Mouse (Mus musculus): ENCODE measurements around the gene Mical3. TPM values are rescaled to one million over a fixed set of nuclear protein-coding genes. Genes with fewer than 3 reads are reported as not detected.

Gene Mical3
- total RNA-seq, 1 experiment from 2014 or later = 56.9 TPM

DNA sequence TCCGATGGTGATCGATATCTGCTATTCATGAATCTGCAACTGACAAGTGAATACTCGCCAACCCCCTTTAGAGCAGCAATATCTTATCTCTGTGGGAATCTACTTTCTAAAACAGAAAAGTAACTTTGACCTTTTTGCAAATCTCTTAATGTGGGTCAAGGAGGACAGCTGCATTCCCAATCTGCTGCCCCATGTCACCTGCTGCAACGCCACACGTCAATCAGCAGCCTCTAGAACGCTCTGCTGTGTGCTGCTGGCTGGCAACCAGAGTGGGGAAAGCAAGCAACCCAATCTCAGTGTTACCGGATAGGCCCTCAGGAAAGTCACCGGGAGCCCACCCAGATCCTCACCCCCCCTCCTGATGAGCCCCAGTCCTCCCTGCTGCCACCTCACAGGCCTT, 79.4 kb downstream of the Mical3 start:
- DNase-seq = no peak

DNA sequence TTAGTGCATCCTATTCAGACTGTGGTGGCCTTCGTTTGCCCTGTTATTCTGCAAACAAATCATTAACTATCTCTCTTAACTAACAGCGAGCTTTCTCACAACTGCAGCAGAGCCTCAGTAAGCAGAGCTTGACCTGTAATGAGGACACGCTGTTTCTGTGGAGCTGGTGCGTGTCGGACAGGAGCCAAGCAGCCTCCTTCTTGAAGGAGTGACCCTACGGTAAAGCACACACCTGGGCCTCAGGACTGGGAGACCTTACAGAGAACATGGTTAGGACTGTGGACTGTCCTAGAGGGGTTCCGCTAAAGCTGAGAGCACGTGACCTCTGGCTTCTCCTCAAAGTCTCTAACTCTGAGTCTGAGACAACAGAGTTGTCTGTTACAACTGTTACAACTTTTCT, 82.1 kb downstream of the Mical3 start:
- DNase-seq = no peak

DNA sequence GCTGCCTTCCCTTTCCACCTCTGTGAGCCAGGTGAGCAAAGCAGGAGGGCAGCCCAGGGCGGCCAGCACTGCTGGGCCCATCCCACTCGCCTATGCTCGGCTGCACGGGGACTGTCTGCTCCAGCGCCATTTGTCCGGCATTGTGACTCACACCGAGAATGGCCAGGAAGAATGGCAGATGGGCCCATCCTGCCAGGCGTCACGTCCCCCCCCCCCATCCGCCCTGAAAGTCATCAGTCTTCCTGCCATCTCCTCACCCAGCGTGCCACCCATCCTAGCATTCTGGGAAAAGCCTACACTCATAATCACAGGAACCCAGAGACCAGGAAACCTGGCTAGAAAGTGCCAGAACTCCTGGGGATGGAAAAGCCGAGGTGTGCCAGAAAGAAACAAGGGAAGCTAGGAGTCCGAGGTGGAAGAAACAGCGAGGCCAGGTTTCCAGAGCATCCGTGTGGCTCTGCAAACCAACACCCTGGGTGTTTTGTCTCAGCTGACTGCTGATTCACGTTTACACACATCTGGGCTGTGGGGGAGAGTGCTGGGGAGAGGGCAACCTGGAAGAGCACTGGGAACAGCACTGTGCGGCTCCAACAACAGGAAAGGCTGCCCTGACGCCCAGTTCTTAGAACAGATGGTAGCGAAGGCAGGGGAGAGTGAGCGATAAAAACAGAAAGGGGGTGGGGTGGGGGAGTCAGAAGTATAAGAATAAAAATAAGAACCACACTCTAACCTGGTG, 85.3 kb downstream of the Mical3 start:
- DNase-seq = peak; percentile 47

DNA sequence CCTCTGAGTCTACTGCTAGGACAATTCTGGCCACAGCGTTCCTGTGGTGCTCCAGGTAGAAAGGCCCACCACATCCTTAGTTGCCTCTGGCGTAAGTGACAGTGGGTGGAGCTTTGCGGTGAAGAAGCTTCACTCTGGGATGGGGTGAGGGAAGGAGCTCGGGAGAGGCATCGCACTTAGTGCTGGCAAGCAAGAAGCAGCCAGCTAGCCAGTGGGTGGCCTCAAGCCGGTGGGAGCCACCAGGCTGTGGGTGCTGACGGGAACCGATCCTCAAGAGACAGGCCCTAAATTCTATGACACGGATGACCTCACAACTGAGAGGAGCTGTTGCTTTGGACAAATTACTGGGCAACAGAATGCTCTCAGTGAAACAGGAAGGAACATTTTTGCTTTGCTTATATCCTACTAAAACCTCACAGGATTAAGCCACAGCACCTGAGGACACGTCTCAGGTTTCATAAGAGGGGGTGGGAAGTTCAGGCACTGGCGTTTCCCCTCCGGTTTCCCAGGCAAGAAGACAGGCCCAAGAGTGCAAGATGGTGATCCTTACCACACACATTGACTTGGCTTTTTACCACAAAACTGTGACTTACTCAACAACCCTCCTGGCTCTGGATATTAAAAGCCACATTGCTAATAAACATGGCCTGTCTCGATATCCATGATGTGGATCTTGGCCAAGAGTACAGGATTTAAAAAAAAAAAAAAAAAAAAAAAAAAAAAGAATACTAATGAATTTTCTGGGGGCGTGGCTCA, 87.2 kb downstream of the Mical3 start:
- DNase-seq = no peak

DNA sequence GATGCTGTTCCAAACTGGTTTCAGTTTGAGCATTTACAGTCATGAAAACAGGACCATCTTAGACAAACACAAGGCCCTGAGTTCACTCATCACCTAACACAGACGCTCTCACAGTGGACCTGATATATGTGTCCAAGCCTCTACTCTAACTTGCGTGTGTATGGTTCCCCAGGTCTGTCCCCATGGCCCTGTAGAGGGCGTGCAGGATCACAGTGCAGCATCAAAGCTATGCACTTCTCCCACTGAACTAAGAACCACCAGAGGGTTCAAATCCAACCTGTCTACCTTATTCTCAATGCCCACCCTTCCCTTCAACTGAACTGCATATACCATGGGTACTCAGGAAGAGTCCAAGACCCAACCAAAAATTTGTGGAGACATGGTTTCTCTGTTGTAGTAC, 91.1 kb downstream of the Mical3 start:
- no peak for DNase-seq

DNA sequence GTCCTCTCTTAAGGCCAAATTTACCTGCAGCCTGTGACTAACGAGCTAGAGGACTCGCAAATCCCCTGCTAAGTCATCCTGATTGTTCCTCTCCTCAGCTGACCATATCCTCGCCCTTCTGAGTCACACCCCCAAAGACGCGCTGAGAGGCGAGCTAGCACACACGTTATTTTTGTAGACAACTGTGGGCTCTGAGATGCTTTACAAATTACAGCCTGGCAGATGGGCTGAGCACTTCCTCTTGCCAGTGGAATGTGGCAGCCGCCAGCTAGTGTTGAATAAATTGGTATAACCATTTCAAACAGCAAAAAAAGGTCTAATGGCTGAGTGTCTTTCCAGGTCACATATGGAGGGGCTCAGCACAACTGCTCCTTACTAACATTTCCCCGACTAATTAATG, 91.5 kb downstream of the Mical3 start:
- no peak for DNase-seq

DNA sequence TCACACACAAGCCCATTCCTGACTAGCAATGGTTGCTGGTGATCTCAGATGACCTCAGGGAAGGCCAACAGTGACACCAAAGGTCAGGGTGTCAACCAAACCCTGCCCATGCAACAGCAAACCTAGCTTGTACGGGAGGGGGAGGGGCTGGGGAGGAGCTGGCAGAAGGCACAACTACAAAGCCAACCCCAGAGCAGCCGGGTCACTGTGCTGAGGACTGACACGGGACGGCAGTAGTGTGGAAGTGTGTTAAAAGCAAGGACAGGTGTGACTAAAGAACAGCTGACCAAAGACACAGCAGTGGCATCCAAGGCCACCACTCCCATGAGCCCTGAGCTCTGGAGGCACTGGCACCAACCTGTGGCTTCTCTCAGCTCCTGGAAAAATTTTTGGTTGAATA, 93.7 kb downstream of the Mical3 start:
- DNase-seq = peak; percentile 61

DNA sequence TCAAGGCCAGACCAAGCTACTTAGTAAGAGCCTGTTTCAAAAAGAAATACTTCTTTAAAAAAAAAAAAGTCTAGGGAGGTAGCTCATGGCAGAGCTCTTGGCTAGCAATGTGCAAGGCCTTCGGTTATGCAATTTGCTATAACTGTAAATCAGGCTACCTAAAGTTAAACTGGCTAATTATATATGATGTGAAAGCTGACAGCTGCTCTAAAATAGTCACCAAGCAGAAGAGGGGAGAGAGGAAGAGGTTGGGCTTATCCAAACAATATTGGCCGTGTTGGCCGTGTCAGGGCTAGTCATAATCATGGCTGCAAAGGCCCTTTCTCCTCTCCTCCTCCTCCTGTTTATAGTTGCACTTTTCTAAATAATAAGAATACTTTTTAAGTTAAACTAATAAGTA, 94.9 kb downstream of the Mical3 start:
- DNase-seq = no peak

DNA sequence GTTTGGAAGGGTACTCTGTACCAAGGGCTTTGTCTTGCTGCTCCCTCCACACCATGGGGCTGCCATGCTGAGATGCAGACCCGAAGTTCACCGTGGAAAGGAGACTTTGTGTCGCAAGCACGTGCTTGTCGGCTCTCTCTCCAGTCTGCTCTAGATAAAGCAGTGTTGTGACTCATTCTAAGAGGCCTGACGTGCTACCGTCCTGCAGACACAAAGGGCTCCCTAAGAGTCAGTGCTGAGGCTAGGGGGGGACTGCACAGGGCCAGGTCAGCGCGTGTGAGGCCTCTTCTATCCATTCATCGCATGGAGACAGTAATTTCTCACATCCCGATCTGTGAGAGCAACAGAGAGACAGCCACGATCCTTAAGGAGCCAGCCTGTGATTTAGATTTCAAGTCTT, 95.5 kb downstream of the Mical3 start:
- peak; percentile 45 for DNase-seq

DNA sequence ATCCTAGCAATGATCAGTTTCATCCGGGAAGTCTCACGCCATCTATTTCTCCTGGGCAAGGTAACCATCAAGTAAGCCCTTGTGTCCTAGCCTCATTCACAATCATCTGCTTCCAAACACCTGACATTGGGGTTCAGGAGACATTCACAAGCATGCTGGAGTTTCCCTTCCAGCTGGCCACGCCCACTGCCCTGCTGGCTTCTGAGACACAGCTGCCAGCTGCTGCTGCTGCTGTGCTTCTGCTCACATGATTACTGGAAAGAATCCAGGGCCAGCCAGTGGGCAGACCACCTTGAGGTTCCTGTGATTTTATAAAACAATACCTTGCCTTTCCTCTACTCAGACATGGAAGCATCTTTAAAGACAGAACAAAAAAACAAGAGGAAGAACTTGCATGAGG, 97.5 kb downstream of the Mical3 start:
- no peak for DNase-seq

DNA sequence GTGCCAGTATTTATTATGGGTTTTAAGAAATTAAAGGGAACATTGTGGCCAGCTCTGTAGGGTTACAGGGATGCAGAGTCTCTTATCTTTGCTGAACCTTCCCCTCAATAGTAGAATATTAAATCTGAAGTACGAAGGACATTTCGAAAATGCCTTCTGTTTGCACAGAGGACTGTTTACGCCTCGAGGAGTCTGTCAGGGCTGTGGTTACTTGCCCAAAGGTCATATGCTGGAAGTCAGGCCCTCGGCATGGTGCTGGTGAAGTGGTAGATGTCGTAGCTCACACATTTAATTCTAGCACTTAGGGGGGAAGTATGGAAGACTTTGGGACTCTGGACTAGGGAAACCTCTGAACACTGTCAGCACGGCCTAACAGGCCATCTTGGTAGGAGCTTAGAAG, 99.4 kb downstream of the Mical3 start:
- no peak for DNase-seq

DNA sequence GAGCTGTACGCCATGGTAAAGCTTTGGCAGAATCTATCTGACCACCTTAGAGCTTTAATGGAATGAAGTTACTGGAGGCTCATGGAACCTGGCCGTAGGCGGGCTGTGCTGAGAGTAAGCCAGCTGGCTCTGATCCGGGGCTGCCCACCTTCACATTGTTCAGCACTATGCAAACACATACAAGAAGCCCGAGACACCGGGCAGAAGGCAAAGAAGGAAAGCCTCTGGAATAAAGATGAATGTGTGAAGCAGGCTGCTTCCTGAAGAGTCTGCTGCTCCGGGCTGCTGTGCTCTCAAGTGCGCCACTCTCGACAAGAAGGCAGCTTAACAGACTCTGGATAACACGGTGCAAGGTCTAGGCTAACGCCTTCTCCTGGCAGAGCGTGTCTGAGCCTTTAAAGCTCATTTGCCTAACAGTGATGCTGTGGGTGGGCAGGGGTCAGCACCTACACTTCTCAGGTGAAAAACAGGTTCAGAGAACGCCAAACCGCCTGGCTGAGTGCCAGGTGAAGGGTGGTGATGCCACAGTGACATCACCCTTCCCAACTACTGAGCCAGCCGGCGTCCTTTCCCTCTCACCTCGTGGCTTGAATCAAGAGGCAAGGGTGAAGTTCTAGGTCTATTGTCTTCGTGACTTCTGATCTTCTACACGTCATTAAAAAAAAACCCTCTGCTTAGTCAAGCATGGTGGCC, 100.8 kb downstream of the Mical3 start:
- no peak for DNase-seq

DNA sequence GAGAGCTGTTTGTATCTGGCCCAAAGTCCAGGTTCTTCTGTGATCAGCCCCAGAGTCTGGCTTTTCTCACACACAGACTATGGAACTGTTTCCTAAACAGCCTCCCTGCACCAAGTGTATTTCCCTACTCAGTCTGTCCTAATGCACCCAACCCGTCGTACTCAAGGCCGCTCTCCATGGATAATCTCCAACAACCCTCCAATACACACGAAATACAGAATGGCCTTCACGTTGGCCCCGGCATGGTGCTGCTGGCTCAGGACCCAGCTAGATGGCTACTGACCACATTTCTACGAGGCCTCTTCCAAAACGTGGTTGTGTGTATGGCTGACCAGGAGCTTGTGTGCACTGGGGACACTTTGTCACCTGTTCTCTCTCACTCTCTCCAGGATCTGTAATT, 102.3 kb downstream of the Mical3 start:
- peak; percentile 46 for DNase-seq

DNA sequence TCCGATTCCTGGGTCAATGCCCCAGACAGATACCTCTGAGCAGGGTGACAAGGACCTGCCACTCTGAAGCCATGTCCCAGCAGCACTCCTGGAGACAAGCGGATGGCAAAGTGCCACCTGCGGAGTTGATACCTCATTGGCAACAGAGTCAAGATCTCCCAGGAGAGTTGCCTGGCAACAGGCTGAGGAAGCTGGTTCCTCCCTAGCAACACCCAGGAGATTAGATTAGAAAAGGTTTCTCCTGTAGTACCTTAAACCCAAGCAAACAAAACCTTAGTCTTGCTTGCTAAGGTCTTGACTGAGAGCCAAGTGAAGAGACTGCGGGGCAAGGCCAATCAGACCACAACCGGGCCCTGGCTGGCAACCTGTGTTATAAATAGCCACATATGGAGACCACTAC, 103.5 kb downstream of the Mical3 start:
- peak; percentile 66 for DNase-seq

DNA sequence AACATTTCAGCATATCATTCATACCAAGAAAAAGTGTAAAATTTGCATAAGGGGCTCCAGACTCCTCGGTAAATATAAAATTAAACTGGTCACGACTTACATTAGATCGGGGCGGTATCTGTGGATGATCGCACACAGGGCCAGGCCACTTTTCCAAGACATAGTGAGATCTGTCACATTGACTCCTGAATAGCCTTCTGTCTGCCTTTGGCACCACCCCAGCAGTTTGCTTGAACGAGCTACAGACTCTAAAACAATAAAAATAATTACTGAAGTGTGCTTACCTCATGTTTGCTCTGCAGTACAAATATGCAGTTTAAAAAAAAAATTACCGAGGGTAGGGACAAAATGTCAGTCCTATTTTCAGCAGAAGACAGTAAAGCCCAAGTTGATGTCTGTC, 103.9 kb downstream of the Mical3 start:
- DNase-seq = no peak

DNA sequence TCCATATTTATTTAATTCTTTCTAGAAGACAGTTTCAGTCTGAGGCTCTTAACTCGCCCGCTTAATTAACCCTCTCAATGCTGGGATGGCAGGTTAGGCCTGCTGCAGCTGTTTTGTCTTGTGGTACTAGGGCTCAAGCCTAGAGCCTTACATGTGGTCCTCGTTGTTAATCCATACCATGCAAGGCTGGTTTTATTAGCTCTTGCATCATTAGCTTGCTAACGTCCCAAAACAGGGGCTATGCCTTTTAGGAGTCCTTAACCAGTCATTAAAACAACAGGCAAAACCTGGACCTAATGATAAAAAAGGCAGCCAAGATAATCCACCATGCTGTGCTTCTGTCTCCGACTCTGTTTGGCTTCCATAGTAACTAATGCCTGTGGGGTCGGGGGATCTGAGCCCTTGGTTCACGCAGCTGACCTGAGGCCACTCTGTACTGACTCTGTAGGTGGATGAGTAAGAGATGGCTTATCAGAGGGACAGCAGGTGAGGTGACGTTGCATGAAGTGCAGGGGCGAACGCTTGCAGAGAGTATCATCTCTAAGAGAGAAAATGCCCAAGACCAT, 104.7 kb downstream of the Mical3 start:
- DNase-seq = no peak

DNA sequence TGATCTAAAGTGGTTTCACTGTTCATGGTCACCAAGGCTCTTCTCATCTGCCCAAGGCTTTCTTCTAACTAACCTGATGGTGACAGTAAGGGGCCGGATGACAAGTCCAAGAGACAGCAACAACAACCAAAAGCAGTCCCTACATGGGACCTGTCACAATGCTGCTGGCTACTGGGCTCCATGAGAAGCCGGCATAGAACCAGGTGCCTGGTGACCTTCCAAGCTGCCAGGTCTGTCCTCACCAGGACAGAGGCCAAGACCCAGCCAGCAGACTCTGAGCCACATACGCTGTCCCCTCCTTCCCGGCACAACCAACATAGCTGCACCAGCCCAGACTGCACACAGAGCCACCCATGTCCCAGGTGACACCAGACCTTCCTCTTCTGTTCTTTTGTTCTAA, 112.7 kb downstream of the Mical3 start:
- DNase-seq = peak; percentile 45

DNA sequence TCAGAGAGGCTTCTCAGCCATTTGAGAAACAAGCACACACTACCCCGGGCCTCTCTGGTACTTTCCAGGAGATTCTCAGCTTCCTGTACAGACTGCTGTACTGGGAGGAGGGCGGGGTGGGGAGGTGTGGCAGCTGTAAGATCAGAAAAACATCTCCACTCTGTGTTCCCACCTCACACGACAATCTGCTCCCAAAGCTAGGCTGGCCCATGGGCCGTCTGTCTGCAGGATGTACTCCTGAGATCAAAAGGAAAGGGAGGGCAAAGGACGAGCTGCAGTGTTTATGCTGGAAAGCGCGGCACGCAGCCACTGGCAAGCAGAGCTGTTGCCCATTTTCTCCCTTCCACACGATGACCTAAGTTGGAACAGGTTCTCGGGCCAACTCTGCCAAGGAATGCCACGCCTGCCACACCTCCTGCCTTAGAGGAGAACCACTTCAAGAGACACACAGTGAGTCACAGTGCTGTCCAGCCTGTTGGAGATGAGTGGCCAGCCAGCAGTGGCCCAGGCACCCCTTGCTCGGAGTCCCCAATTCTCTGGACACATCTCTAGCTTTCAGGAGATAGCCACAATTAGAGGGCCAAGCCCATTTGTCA, 113.3 kb downstream of the Mical3 start:
- peak; percentile 77 for DNase-seq

DNA sequence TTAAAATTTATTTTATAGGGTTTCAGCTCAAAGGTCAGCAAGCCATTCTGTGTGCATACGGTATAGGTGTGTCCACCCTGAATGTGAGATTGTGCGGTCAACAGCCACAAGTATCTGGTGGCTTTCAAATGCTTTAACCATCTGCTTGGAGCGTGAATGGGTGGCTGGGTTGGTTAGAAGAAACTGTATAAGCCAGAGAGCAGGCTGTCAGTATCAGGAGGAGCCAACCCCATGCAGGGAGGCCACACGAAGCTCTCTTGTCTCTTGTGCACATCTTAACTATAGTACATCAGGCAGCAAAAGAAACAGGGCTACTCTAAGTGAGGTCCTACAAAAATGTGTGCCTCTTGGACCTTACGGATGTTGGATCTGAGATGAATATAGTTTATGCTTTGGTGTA, 114.7 kb downstream of the Mical3 start:
- no peak for DNase-seq

DNA sequence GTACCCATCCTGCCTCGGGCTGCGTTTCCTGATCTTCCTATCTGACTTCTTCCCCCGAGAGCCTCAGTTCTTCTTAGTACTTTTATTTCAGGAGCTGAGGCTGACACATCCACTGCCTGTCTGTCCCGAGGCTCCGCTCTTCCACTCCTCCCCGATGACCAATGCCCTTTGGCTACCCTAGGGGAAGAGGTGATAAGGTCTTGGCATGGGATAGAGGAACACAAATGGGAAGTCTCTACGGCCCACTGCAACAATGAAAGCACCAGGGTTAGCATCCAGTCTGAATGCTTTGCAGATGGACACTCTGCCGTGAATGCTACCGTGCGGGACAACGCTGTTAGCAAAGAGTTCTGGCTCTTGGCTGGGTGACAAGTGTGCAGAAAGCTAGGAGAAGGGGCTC, 116.5 kb downstream of the Mical3 start:
- DNase-seq = no peak

DNA sequence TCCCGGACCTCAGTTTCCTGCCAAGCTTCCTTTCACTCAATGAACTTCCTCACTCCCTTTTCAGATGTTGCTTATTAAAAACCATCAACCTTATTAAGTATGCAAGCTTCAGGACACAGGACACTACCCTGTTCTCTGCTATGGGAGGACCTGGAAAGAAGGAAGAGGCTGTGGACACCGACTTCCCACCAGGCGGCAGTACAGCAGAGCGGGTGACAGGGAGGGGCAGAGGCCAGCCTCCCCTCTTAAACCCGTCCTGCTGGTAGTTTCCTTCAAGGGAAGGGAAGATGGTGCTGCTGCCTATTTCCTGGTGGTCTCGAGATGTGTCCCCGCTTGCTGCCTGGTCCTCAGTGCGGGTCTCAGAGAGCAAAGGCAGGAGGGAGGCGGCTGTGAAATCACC, 117.0 kb downstream of the Mical3 start:
- peak; percentile 75 for DNase-seq

DNA sequence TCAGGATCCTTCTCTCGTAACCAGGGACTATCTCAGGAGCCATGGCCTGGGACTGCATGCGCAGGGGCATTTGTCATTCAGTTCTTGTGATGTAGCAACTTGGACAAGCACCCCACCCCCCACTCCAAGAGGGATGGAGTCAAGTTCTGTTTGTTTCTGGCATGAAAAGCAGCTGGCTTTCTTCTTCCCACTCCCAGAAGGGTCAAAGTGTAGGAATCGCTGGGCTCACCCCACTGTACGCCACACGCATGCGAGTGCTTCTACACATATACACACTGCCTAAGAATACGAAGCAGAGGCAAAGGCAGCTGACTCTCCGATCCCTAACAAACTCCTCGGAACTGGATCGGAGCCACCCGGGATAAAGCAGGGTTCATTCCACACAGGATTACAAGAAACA, 119.1 kb downstream of the Mical3 start:
- no peak for DNase-seq

DNA sequence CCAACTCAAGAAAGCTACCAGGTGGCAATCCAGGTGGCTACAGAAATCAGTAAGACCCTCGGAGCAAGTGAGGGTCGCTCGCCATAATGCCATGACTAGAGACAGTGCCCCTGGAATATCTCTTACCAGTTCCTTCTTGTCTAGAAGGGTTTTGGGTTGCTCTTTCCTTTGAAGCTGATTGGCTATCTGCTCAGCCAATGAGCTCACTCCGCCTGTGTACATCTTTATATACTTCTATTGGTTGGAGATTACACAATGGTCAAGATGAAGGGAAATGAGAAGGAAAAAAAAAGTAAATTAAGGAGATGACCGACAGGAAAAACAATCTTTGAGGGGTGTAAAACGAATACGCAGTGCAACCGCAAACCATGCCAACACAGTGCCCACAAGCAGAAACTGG, 121.1 kb downstream of the Mical3 start:
- DNase-seq = no peak
